Mouse (Mus musculus) megakaryocyte, embryonic 14.5 days (primary cell): ENCODE measurements around the gene Eci1.

Source experiments
- FLI1 ChIP-seq: IDR thresholded peaks from 2 replicates; pipeline ENCODE4 v1.6.1; 2012; ENCODE audit warnings: low read length, inconsistent platforms, mixed read lengths
- GATA1 ChIP-seq: IDR thresholded peaks from 3 replicates; pipeline ENCODE4 v1.6.1; 2012; ENCODE audit warnings: mixed read lengths, low read length, inconsistent platforms, borderline replicate concordance

GRCm38 (mm10) chr17:24481027-24481815 lies 54.8 kb downstream of the Eci1 start:
- TF ChIP-seq FLI1: no peak
- TF ChIP-seq GATA1: no peak
